Mouse (Mus musculus) ES-Bruce4 (cell line): ENCODE data around the gene Tnip2. TPM values are rescaled to one million over a fixed set of nuclear protein-coding genes. Genes with fewer than 3 reads are reported as not detected.

Experiments used
- H3K27ac ChIP-seq: 2 replicates; pipeline ENCODE4 v1.5.1; 2012; ENCODE audit warnings: low read length, inconsistent platforms; ENCODE audit not compliant: insufficient read depth
- H3K27me3 ChIP-seq: 2 replicates; pipeline ENCODE4 v1.6.1; 2012; ENCODE audit warnings: mild to moderate bottlenecking, low read length, inconsistent platforms; ENCODE audit not compliant: control insufficient read depth, poor library complexity, insufficient read depth, severe bottlenecking
- H3K36me3 ChIP-seq: 2 replicates; pipeline ENCODE4 v1.6.1; 2012; ENCODE audit warnings: inconsistent platforms, mild to moderate bottlenecking, low read length, moderate library complexity; ENCODE audit not compliant: control insufficient read depth, poor library complexity, insufficient read depth, severe bottlenecking
- H3K4me1 ChIP-seq: one replicate; pipeline ENCODE4 v1.8.1; 2011; ENCODE audit warnings: low read length; ENCODE audit not compliant: control insufficient read depth, insufficient read depth
- H3K4me3 ChIP-seq: 2 replicates; pipeline ENCODE4 v1.5.1; 2011; ENCODE audit warnings: low read depth, mild to moderate bottlenecking, low read length
- H3K9ac ChIP-seq: 2 replicates; pipeline ENCODE4 v1.6.1; 2012; ENCODE audit warnings: low read depth, mild to moderate bottlenecking, inconsistent platforms; ENCODE audit not compliant: poor library complexity, severe bottlenecking
- H3K9me3 ChIP-seq: replicated peaks from 2 replicates; pipeline ENCODE4 v1.6.1; 2012; ENCODE audit warnings: mild to moderate bottlenecking, low read length, inconsistent platforms; ENCODE audit not compliant: control insufficient read depth, poor library complexity, insufficient read depth, severe bottlenecking
- CTCF ChIP-seq: IDR thresholded peaks from one replicate; pipeline ENCODE4 v1.8.1; 2011; ENCODE audit warnings: low read depth, low read length
- EP300 ChIP-seq: IDR thresholded peaks from 2 replicates; pipeline ENCODE4 v1.6.1; 2011; ENCODE audit warnings: low read depth, low read length; ENCODE audit not compliant: insufficient read depth
- POLR2A ChIP-seq: IDR thresholded peaks from one replicate; pipeline ENCODE4 v1.8.1; 2011; ENCODE audit warnings: low read length; ENCODE audit not compliant: insufficient read depth
- polyA plus RNA-seq: library from polyadenylated mRNA; stranded (reverse); fragments of >200 nt; gene quantifications from 2 replicates; pipeline ENCODE4 v1.2.4, GENCODE M21; 2011; ENCODE audit warnings: low read depth; ENCODE audit not compliant: missing spikeins, insufficient read depth, insufficient read length

Gene Tnip2
- polyA plus RNA-seq, 1 experiment = 10.1 TPM

DNA sequence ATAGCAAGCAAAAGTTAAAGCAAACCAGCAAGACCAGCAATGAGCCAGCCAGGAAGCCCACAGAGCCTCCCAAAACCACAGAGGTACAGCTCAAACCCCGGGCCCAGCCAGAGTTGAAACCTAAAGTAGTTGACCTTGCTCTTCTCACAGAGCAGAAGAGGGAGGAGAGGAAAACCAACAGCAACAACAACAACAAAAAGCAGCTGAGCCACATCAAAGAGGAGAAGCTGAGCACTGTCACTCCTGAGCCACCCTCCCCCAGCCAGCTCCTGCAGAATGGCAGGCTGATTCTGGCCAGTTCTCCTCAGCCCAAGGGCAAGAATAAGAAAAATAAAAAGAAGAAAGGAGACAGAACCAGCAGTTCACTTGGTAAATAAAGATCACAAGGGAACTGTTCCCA lies 47.7 kb downstream of the Tnip2 start:
- H3K27ac ChIP-seq = no peak overlapping the region
- H3K9ac ChIP-seq = no peak overlapping the region
- H3K4me3 ChIP-seq = no peak overlapping the region
- H3K9me3 ChIP-seq = no peaks in the 10 kb centered on the region
- H3K27me3 ChIP-seq = no peaks in the 10 kb centered on the region
- peaks cover 17% of the 10 kb centered on the region for H3K36me3 ChIP-seq
- H3K4me1 ChIP-seq = no peaks in the 10 kb centered on the region
- TF ChIP-seq CTCF (no peak), POLR2A (no peak), EP300 (no peak)

DNA sequence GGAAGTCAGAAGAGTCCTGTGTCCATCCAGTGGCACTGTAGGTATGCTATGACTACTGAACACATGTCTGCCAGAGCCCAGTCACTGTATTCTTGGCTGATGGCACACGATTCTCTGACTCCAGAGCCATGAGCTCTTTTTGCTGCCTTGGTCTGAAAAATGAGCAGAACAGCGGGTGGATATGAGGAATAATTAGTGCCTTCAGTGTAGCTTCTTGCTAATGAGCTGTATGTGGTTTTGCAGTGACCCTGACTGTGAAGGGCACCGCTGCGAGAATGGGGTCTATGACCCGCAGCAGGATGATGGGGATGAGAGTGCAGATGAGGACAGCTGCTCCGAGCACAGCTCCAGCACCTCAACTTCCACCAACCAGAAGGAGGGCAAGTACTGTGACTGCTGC lies 52.0 kb downstream of the Tnip2 start:
- Histone ChIP-seq H3K9ac (no peak overlapping the region), H3K4me3 (no peak overlapping the region), H3K36me3 (peaks cover 35% of the 10 kb centered on the region), H3K27ac (no peak overlapping the region), H3K4me1 (no peaks in the 10 kb centered on the region), H3K9me3 (no peaks in the 10 kb centered on the region), H3K27me3 (no peaks in the 10 kb centered on the region)
- TF ChIP-seq CTCF (no peak), POLR2A (no peak), EP300 (no peak)

DNA sequence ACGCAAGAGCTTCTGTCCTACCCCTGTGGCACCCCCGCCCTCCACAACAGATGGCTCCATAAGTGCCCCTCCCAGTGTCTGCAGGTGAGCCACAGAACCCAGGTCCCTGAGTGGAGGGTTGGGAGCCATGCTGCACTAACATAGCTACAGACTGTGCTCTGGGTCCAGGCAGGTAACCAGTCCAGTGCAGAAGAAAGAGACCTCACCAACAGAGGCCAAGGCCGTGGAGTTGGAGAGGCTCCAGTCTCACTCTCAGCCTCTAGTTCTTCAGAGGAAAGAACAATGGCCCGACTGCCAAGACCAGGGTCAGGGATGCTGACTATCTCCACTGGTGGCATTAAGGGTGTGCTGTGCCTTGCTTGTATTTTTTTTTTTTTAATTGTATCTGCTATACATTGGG lies 52.5 kb downstream of the Tnip2 start:
- Histone ChIP-seq H3K9ac (no peak overlapping the region), H3K4me3 (no peak overlapping the region), H3K27me3 (no peaks in the 10 kb centered on the region), H3K4me1 (no peaks in the 10 kb centered on the region), H3K9me3 (no peaks in the 10 kb centered on the region), H3K36me3 (peaks cover 31% of the 10 kb centered on the region), H3K27ac (no peak overlapping the region)
- TF ChIP-seq CTCF = no peak
- TF ChIP-seq EP300 = no peak
- no peak for TF ChIP-seq POLR2A

DNA sequence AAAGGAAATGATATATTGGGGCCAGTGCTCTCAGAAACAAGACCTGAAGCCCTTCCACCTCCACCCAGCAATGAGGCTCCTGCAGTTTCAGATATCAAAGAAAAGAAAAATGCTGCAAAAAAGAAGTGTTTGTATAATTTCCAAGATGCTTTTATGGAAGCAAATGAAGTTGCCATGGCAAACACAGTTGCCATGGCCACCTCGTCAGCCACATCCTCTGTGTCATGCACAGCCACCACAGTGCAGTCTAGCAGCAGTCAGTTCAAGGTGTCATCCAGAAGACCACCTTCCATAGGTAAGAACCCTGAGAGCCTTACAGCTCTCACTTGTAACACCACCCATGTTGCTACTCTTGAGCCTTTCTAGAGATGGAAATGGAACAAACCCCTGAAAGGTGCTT lies 54.8 kb downstream of the Tnip2 start:
- peaks cover 19% of the 10 kb centered on the region for H3K36me3 ChIP-seq
- H3K9ac ChIP-seq = no peak overlapping the region

DNA sequence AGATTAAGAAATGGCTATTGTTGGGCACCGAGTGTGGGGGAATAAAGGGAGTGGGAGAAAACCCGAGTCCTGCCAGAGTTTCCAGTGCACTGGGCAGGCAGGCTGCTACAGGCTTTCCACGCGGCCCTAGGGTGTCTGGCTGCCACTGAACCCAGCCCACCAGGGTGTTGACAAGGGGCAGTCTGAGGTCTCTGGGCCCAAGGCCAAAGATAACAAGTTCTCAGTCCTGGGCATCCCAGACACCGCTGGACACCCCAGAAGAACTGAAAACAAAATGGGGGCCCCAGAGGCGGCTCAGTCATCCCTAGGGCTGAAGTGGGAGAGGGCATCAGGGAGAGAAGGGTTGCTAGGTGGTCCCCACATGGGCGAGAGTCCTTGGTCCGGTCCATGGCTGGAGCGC lies 67.6 kb downstream of the Tnip2 start:
- H3K4me3 ChIP-seq = no peak overlapping the region
- H3K36me3 ChIP-seq = peaks cover 15% of the 10 kb centered on the region
- TF ChIP-seq POLR2A (no peak), EP300 (no peak), CTCF (no peak)
- no peak overlapping the region for H3K9ac ChIP-seq
- no peak overlapping the region for H3K27ac ChIP-seq
- no peaks in the 10 kb centered on the region for H3K27me3 ChIP-seq
- H3K9me3 ChIP-seq = no peaks in the 10 kb centered on the region
- H3K4me1 ChIP-seq = no peaks in the 10 kb centered on the region

More for the DNA sequence above, 54.8 kb downstream of the Tnip2 start:
- H3K4me1 ChIP-seq = no peaks in the 10 kb centered on the region
- TF ChIP-seq POLR2A (no peak), CTCF (no peak), EP300 (no peak)
- H3K27ac ChIP-seq = no peak overlapping the region
- H3K4me3 ChIP-seq = no peak overlapping the region
- no peaks in the 10 kb centered on the region for H3K9me3 ChIP-seq
- H3K27me3 ChIP-seq = no peaks in the 10 kb centered on the region

Other genes with a start within 250 kb of the Tnip2 start
- gene Zfyve28, start 225.5 kb downstream of the Tnip2 start, polyA plus RNA-seq = 2.0 and 2.8 TPM in 2 replicates
- gene Cfap99, start 225.4 kb downstream of the Tnip2 start, polyA plus RNA-seq = not detected in 2 replicates
- gene Rnf4, start 177.7 kb downstream of the Tnip2 start, polyA plus RNA-seq = 210 and 215 TPM in 2 replicates
- 38.3 and 40.2 TPM in 2 replicates for gene Fam193a, start 144.1 kb downstream of the Tnip2 start, polyA plus RNA-seq
- 2.6 and 2.8 TPM in 2 replicates for gene Sh3bp2, start 11.8 kb upstream of the Tnip2 start, polyA plus RNA-seq
- 71.7 and 76.9 TPM in 2 replicates for gene Add1, start 59.7 kb upstream of the Tnip2 start, polyA plus RNA-seq
- 70.1 and 91.6 TPM in 2 replicates for gene Mfsd10, start 123.2 kb upstream of the Tnip2 start, polyA plus RNA-seq
- 80.7 and 82.6 TPM in 2 replicates for gene Nop14, start 146.2 kb upstream of the Tnip2 start, polyA plus RNA-seq
- gene Grk4, start 146.4 kb upstream of the Tnip2 start, polyA plus RNA-seq = 0.25 TPM in 1 of 2 replicates, not detected in the other
- 42.1 and 42.3 TPM in 2 replicates for gene Htt, start 247.7 kb upstream of the Tnip2 start, polyA plus RNA-seq